Mouse (Mus musculus) layer of hippocampus, adult 18-20 months (tissue): ENCODE measurements around the gene Rsph3b. TPM values are rescaled to one million over a fixed set of nuclear protein-coding genes. Genes with fewer than 3 reads are reported as not detected.
A peak's percentile ranks its signal among the peaks of the same experiment; 100 is the strongest.
"Not testable (repeated sequence)": the region's sequence is repeated elsewhere in the genome, so short reads cannot be mapped to it uniquely, and the experiment has no call there.

Experiments used
- DNase-seq, 2 experiments: peaks; one replicate each; pipeline ENCODE4 v3.0.0; 2022; ENCODE audit warnings: low spot score in 2 of 2
- long read RNA-seq: library from polyadenylated mRNA; stranded (forward); transcript quantifications from one replicate; pipeline ENCODE4 v2.0.0, GENCODE M21; 2021
- total RNA-seq, 2 experiments: library from RNA; stranded (reverse); gene quantifications; 2 replicates each; pipeline ENCODE4 v1.2.3; 2021

Gene Rsph3b
- total RNA-seq: 10 to 100 TPM; 30.1 to 30.9 TPM
- long read RNA-seq, transcript Rsph3b-202 (8 exons, 2,243 nt): major isoform, 11 of 18 reads
- long read RNA-seq, partial matches to known transcripts: 2 of 18 reads
- long read RNA-seq, other reads (novel, unspliced or antisense): 4 of 18 reads

DNA sequence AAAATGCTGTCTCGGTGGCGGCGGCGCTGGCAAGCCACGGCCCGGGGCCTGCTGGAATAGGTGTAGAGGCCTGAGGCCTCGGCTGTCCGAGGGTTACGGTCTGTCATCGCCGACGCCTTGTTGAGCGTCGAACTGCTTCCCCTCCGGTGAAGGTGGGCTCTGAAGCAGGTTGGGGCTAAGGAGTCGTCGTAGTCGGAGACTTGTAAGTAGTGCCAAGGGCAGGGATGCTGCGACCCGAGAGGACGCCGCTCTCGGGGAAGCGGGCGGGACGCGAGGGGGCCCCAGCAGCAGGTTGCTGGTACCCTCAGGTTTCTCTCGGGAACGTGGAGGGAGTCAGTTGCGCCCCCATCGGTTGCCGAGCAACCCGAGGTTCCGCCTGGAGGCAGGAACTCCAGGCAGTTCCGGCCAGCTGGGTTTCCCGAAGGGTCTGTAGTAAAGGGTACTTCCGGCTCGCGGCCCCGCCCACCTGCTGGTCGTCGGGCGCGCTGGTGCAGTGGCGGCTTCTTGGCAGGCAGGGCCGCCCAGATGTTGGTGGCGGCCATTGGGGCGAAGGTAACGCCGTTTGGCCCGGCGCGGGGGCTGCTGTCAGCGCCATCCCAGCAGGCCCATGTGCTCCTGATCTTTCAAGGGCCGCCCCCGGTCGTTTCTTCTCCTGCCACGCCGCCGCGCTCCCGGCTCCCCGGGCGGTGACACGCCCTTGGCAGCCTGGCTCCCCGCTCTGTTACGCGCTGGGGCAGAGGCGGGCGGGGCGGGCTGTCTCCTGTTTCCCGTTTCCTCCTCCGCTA is at the start of gene Rsph3b:
Gene Rsph3b (minus strand): TSS at position 699 of the 785 bp plus-strand sequence.
- peak; percentile 75 to 86 for DNase-seq

DNA sequence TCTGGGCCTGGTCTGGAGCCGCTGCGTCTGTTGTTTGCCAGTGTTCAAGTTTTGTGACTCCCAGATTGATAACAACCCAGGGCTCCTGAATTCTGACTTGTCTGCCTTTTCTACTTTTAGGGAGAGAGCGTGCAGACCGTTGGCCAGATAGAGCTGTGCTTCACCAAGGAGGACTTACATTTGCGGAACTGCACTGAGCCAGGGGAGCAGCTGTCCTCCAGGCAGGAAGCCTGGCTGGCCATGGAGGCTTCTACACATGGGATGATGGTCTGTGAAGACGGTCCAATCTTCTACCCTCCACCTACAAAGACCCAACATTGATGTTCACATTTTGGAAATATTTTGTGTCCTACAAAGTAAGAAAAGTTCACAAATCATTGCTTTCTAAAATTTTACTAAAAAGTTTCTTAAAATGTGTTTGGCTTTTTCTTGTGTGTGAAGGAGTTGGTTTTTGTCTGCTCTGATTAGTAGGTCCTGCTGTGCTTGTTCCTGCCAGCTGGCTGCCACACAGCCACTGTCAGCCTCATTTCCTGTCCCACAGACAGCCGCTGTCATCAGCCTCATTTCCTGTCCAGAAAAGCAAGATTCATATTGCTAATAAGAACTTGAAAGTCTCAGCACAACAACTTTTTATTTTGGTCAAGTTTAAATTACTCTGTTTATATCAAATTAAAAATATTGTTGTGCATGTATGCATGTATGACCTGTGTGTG is 49.5 kb upstream of the Rsph3b start:
- not testable (repeated sequence) for DNase-seq

GRCm38 (mm10) chr17:6996826-6997225 is 48.3 kb upstream of the Rsph3b start:
- DNase-seq: not testable (repeated sequence)

GRCm38 (mm10) chr17:6995504-6995903 is 47.0 kb upstream of the Rsph3b start:
- DNase-seq: not testable (repeated sequence)

- DNase-seq: not testable (repeated sequence)
These were observed 37.6 kb upstream of the Rsph3b start for GRCm38 (mm10) chr17:6986118-6986517.

GRCm38 (mm10) chr17:6980144-6980543 is 31.7 kb upstream of the Rsph3b start:
- not testable (repeated sequence) for DNase-seq

DNA sequence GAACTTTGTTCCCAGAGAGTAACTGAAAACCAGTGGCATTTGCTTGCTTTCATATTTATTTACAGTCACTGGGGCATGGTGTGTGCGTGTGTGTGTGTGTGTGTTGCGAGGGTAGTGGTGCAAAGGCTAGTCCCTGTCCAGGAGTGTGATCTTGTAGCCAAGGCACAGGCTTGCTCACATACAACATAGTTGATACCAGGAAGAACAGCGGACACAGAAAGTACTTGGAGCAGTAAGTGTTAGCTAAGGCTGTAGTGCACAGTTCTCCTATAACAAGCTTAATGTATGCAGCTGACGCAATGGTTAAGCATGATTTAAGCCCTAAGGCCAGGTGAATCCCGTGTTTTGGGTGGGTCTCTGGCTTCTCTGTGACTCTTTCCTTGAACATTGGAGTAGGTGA is 30.9 kb upstream of the Rsph3b start:
- not testable (repeated sequence) for DNase-seq

GRCm38 (mm10) chr17:6978287-6979248 is 30.1 kb upstream of the Rsph3b start, which contains the start of gene Gm49721:
Gene Gm49721 (plus strand): TSS chr17:6978904.
- DNase-seq: peak; percentile 51 to 53

GRCm38 (mm10) chr17:6974985-6975384 is 26.5 kb upstream of the Rsph3b start:
- not testable (repeated sequence) for DNase-seq

- DNase-seq: not testable (repeated sequence)
These were observed 24.4 kb upstream of the Rsph3b start for GRCm38 (mm10) chr17:6972836-6973396.

DNA sequence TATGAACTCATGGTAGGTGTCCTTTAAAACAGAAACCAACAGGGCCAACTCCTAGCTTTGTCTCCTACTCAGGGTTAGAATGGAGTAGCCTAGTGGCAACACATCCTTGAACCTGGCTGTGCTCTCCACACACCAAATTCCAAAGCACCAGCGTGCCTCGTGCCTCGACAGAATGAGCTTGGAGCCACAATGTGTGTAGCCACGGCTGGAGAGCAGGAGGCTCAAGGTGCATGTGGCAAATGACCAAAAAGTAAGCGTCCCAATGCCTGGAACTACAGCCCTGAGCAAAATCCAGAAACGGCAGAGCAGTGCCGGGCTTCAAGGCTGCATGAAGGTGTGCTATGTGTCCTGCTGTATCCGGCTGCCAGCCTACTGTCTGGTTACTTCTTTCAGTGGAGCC is 22.8 kb upstream of the Rsph3b start:
- not testable (repeated sequence) for DNase-seq

- DNase-seq: not testable (repeated sequence)
These were observed 21.9 kb upstream of the Rsph3b start, which contains the start of gene Rnaset2b for GRCm38 (mm10) chr17:6970334-6970733. Gene Rnaset2b (plus strand): TSS chr17:6970634.

DNA sequence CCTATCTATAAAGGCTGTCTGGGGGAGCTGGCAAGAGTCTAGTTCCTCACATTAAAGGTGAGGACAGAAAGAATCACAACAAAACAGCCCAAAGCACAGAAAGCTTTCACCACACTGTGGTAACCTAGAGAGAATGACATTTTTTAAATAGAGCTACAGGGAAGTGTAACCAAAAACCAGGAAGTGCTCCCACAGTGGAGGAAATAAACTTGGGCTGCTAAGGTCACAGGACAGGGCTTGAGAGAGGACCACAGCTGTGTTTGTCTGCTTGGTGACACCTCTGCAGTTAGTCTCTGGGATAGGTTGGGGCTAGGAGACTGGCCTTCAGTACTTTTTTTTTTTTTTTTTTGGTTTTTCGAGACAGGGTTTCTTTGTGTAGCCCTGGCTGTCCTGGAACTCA is 19.2 kb upstream of the Rsph3b start:
- DNase-seq: not testable (repeated sequence)

DNA sequence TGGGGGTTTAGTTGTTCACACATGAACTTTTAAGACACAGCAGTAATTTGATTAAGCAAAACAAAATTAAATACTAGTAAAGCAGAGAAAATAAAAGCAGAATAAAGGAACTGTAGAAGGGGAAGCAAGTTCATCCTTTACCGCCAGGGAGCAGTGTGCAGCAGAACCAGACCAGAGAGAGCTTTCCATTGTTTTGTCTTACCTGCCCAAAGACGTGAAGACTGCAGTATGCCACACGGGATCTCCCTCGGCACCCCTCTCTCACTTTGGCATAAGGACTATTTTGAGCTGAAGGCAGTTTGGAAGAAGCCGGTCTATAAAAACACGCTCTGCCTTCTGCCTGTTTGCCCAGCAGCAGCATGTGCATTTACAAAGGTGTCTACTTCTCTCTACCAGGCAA is 16.9 kb upstream of the Rsph3b start:
- not testable (repeated sequence) for DNase-seq

- DNase-seq: not testable (repeated sequence)
These were observed 14.5 kb upstream of the Rsph3b start for GRCm38 (mm10) chr17:6962936-6963335.

- DNase-seq: not testable (repeated sequence)
These were observed 13.9 kb upstream of the Rsph3b start for GRCm38 (mm10) chr17:6962339-6962738.

DNA sequence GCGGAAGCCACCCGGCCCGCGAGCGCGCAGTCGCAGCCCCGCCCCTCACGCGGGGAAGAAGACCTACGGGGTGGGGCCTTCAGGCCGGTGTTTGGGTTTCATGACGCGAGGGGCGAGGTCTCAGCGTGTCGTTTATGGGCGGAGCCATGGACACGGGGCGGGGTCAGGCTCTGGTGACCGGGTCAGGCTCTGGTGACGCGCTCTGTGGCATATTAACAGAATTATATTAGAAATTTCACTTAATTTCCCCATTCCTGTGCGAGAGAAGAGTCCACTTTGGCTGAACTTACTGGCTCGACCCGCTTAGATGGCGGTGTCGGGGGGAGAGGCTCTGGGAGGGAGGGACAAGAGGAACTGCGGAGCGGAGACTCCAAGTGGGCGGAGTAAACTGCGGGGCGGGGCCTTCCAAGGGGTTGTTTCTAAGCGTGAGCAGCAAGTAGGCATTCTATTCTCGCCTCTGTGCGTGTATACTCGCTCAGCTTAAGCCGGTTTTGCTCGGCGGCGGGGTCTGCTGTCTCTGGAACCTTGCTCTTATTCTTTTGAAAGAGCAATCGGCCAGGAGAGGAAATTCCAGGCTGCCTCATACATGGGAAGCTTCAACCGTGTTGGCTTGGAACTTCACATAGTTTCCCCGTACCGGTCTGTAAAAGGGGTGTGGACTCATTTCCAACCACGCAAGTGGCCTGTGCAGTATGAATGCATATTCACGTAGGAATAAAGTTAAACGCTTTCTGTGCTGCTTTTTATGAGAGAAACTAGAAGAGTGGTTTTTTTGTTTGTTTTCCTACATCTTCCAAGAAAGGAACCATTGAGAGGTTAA is 12.9 kb upstream of the Rsph3b start:
- peak; percentile 42 to 53 for DNase-seq

DNA sequence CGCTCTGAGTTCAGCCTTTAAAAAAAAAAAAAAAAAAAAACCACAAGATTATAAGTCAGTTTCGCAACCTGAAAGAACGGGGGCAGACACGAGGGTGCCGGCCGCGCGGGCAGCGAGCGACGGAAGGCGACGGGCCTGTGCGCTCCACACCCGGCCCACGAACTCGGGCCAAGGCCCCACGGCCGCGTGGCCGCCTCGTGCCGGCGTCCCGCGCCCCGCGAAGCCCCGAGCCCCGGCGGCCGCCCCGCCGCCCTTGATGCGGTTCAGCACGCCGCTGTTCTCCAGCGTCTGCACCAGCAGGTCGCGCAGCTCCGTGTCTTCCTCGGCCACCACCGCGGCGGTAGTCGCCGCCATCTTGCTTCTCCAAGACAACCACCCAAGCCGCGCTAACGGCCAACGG is 12.3 kb upstream of the Rsph3b start, which contains the start of gene Tagap1:
Gene Tagap1 (minus strand): TSS at position 381 of the 400 bp plus-strand sequence.
- peak; percentile 15 to 47 for DNase-seq

- DNase-seq: not testable (repeated sequence)
These were observed 11.9 kb upstream of the Rsph3b start for GRCm38 (mm10) chr17:6960349-6960748.
